Mouse (Mus musculus): ENCODE results near the gene Zfp658.

GRCm38 (mm10) chr7:43545656-43546545, 16.2 kb upstream of the Zfp658 start:
- TF ChIP-seq CTCF (IDR thresholded peaks at IDR 0.05), result no peak
- no peak for TF ChIP-seq POLR2A (IDR thresholded peaks at IDR 0.05; ENCODE audit: insufficient read depth, low read depth, low read length)
